Mouse (Mus musculus) midbrain, postnatal 0 days (tissue): ENCODE results near the gene Bmp8a. TPM values are rescaled to one million over a fixed set of nuclear protein-coding genes. Genes with fewer than 3 reads are reported as not detected.

Experiments used
- ATAC-seq: fragments of 200-750 bp; cut with Nextera tagmentation; 2 replicates; pipeline ENCODE4 v1.8.0; 2017; ENCODE audit warnings: moderate number of reproducible peaks, mild to moderate bottlenecking, moderate TSS enrichment, moderate library complexity; ENCODE audit not compliant: low FRiP score
- DNase-seq: peaks from one replicate; pipeline ENCODE4 v3.0.0-alpha.2; 2015; ENCODE audit warnings: low spot score
- H3K27ac ChIP-seq: fragments of 300-500 bp; sonication (generic); 2 replicates; pipeline ENCODE4 v1.5.1; 2014; ENCODE audit warnings: low read depth, mild to moderate bottlenecking, low read length, mixed read lengths
- H3K27me3 ChIP-seq: fragments of 300-500 bp; sonication (generic); 2 replicates; pipeline ENCODE4 v1.6.1; 2014; ENCODE audit warnings: low read length, control low read depth, mixed read lengths; ENCODE audit not compliant: insufficient read depth
- H3K36me3 ChIP-seq: fragments of 300-500 bp; sonication (generic); 2 replicates; pipeline ENCODE4 v1.6.1; 2014; ENCODE audit warnings: low read length, control low read depth, mixed read lengths; ENCODE audit not compliant: insufficient read depth
- H3K4me1 ChIP-seq: fragments of 300-500 bp; sonication (generic); 2 replicates; pipeline ENCODE4 v1.6.1; 2014; ENCODE audit warnings: mild to moderate bottlenecking, control low read depth, antibody characterized with exemption, low read length, mixed read lengths; ENCODE audit not compliant: insufficient read depth
- H3K4me2 ChIP-seq: fragments of 300-500 bp; sonication (generic); 2 replicates; pipeline ENCODE4 v1.6.1; 2014; ENCODE audit warnings: low read depth, mild to moderate bottlenecking, low read length, mixed read lengths; ENCODE audit not compliant: poor library complexity, severe bottlenecking
- H3K4me3 ChIP-seq: fragments of 300-500 bp; sonication (generic); 2 replicates; pipeline ENCODE4 v1.5.1; 2014; ENCODE audit warnings: low read depth, mild to moderate bottlenecking, low read length, moderate library complexity
- H3K9ac ChIP-seq: fragments of 300-500 bp; sonication (generic); replicated peaks from 2 replicates; pipeline ENCODE4 v1.6.1; 2014; ENCODE audit warnings: mild to moderate bottlenecking, low read length, moderate library complexity, mixed read lengths; ENCODE audit not compliant: poor library complexity, severe bottlenecking
- H3K9me3 ChIP-seq: fragments of 300-500 bp; sonication (generic); 2 replicates; pipeline ENCODE4 v1.6.1; 2016; ENCODE audit warnings: low read length, control low read depth
- CTCF ChIP-seq: IDR thresholded peaks from 2 replicates; pipeline ENCODE4 v1.5.1; 2016; ENCODE audit warnings: antibody characterized with exemption, mild to moderate bottlenecking
- WGBS: fragments of 180-500 bp; shearing (Covaris S2); extraction: QIAGEN DNeasy Blood & Tissue Kit; methylation state at CpG from one replicate; pipeline ENCODE4 v1.1.7; 2014; 5-methylcytosine and 5-hydroxymethylcytosine counted together
- polyA plus RNA-seq: library from polyadenylated mRNA; unstranded; fragments of >200 nt; fragmentation: Nextera tagmentation; extraction: Ambion mirVana; gene quantifications from 2 replicates; pipeline ENCODE4 v1.2.1, GENCODE M21; 2015
- total RNA-seq: library from RNA; depleted of rRNA; stranded (reverse); fragments of >200 nt; gene quantifications from 2 replicates; pipeline ENCODE4 v1.2.3, GENCODE M21; 2014; rRNA removed

Gene Bmp8a
- total and polyA plus RNA-seq, 2 experiments from 2014 or later: 0.44 to 0.58 TPM

DNA sequence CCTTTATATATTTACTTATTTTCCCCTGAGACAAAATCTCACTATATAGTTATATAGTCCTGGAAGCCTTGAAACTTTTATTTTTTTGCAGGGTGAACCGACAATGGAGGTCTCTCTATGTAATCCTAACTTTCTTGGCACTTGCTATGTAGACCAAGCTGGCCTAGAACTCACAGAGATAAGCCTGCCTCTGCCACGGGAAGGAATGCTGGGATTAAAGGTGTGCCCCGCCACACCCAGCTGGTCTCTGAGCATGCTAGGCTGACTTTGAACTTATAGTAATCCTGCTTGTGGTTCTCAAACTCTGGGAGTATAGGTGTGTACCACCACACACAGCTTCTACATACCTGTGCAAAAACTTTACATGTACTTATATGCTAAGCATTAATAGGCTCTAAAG lies 62.9 kb downstream of the Bmp8a start:
- TF ChIP-seq CTCF: no peak

DNA sequence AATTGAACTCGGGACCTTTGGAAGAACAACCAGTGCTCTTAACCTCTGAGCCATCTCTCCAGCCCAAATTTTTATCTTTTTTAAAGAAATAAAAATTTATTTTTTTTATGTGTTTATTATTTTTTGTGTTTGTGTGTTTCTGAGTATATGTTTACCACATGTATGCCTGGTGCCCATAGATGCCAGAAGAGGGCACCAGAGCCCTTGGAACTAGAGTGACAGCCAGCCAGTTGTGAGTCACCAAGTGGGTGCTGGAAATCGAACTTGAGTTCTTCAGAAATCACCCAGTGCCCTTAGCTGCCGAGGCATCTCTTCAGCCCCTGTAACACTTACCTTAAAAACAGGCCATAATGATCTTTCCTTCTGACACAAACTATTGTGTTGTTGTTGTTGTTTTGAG lies 72.0 kb downstream of the Bmp8a start:
- WGBS: 81% methylated on average over 3 of the region's 3 CpGs
- Histone ChIP-seq H3K9me3 (no peaks in the 10 kb centered on the region), H3K4me3 (no peak overlapping the region), H3K9ac (no peak overlapping the region), H3K4me1 (no peaks in the 10 kb centered on the region), H3K27me3 (no peaks in the 10 kb centered on the region), H3K27ac (no peak overlapping the region), H3K4me2 (no peak overlapping the region), H3K36me3 (no peaks in the 10 kb centered on the region)
- no peak for TF ChIP-seq CTCF
- DNase-seq (no peak), ATAC-seq (no peak)

More for the DNA sequence above, 62.9 kb downstream of the Bmp8a start:
- 72% methylated on average over 3 of the region's 3 CpGs for WGBS
- ATAC-seq: no peak
- no peak overlapping the region for H3K4me2 ChIP-seq
- DNase-seq: no peak
- H3K9ac ChIP-seq: no peak overlapping the region
- H3K36me3 ChIP-seq: no peaks in the 10 kb centered on the region
- H3K27me3 ChIP-seq: no peaks in the 10 kb centered on the region
- no peak overlapping the region for H3K4me3 ChIP-seq
- peaks cover 7% of the 10 kb centered on the region for H3K4me1 ChIP-seq
- H3K27ac ChIP-seq: no peak overlapping the region
- H3K9me3 ChIP-seq: no peaks in the 10 kb centered on the region

Other genes with a start within 250 kb of the Bmp8a start
- 0.42 and 1.5 TPM in 2 replicates for gene Bmp8b, start 238.1 kb downstream of the Bmp8a start, total RNA-seq
- gene Bmp8b, start 238.1 kb downstream of the Bmp8a start, polyA plus RNA-seq: 0.45 and 0.56 TPM in 2 replicates
- gene Oxct2b, start 227.0 kb downstream of the Bmp8a start, total RNA-seq: 0.94 and 2.1 TPM in 2 replicates
- gene Oxct2b, start 227.0 kb downstream of the Bmp8a start, polyA plus RNA-seq: 0.58 and 0.91 TPM in 2 replicates
- 17.7 and 28.1 TPM in 2 replicates for gene Ppie, start 203.3 kb downstream of the Bmp8a start, total RNA-seq
- gene Ppie, start 203.3 kb downstream of the Bmp8a start, polyA plus RNA-seq: 41.7 and 41.9 TPM in 2 replicates
- 53.7 and 64.5 TPM in 2 replicates for gene Hpcal4, start 160.0 kb downstream of the Bmp8a start, total RNA-seq
- gene Hpcal4, start 160.0 kb downstream of the Bmp8a start, polyA plus RNA-seq: 63.4 and 67.6 TPM in 2 replicates
- 1.9 and 2.4 TPM in 2 replicates for gene Nt5c1a, start 141.7 kb downstream of the Bmp8a start, total RNA-seq
- gene Nt5c1a, start 141.7 kb downstream of the Bmp8a start, polyA plus RNA-seq: 0.33 and 0.45 TPM in 2 replicates
- 2.9 and 5.0 TPM in 2 replicates for gene Heyl, start 109.7 kb downstream of the Bmp8a start, total RNA-seq
- 4.7 and 5.1 TPM in 2 replicates for gene Heyl, start 109.7 kb downstream of the Bmp8a start, polyA plus RNA-seq
- gene Pabpc4, start 80.9 kb downstream of the Bmp8a start, total RNA-seq: 85.4 and 88.6 TPM in 2 replicates
- 23.5 and 25.0 TPM in 2 replicates for gene Pabpc4, start 80.9 kb downstream of the Bmp8a start, polyA plus RNA-seq
- gene Oxct2a, start 19.6 kb downstream of the Bmp8a start, total RNA-seq: not detected in 2 replicates
- 0.17 and 0.21 TPM in 2 replicates for gene Oxct2a, start 19.6 kb downstream of the Bmp8a start, polyA plus RNA-seq